ENCODE assay signal across 29 mouse cellular contexts in genomic region chr9:72696508-72696907, GRCm38 (mm10). TPM values are rescaled to one million over a fixed set of nuclear protein-coding genes. Genes with fewer than 3 reads are reported as not detected.
DNase-seq lines count a peak whose midpoint lies in the region; ATAC-seq and TF ChIP-seq lines count a peak whose summit lies in the region.
"Had no signal": no experiment of that assay in that cellular context is flagged by ENCODE, and none has a peak within 500 bp of the region (broad histone marks: within the 10 kb centered on the region; RNA-seq: fewer than 3 reads in every experiment).

No protein-coding gene starts in this region.

- no peak overlapping the region for H3K9ac ChIP-seq in kidney, embryonic 15.5 days
- no peak overlapping the region for H3K9ac ChIP-seq in limb, embryonic 13.5 days
- H3K9ac ChIP-seq: forebrain, embryonic 13.5 days; liver, embryonic 12.5 days; liver, postnatal 0 days; midbrain, embryonic 12.5 days; neural tube, embryonic 12.5 days had no signal

- H3K27ac ChIP-seq in kidney, embryonic 15.5 days: 0 out of 2 replicates have a peak overlapping the region, but pooled peaks have one; percentile 6
- H3K27ac ChIP-seq in kidney, adult 2 months (ENCODE audit: insufficient read depth, low read depth, low read length): no peak overlapping the region
- no peak overlapping the region; the same call in 1 of the 2 replicates for H3K27ac ChIP-seq in limb, embryonic 13.5 days
- H3K27ac ChIP-seq: forebrain, embryonic 13.5 days; kidney, postnatal 0 days; liver, embryonic 12.5 days; midbrain, embryonic 12.5 days; neural tube, embryonic 12.5 days; stomach, postnatal 0 days had no signal

- H3K27me3 ChIP-seq in kidney, embryonic 15.5 days: no peaks in the 10 kb centered on the region
- H3K27me3 ChIP-seq in kidney, adult 2 months (replicated peaks; ENCODE audit: control insufficient read depth, insufficient read depth, low read length): no peaks in the 10 kb centered on the region
- H3K27me3 ChIP-seq in limb, embryonic 13.5 days: no peaks in the 10 kb centered on the region
- H3K27me3 ChIP-seq: CH12.LX; forebrain, embryonic 13.5 days; liver, embryonic 12.5 days; megakaryocyte, embryonic 14.5 days; midbrain, embryonic 12.5 days; neural tube, embryonic 12.5 days had no signal

- TF ChIP-seq POLR2A in kidney, adult 2 months (IDR thresholded peaks at IDR 0.05; ENCODE audit: low read depth, low read length): no peak

- peaks cover 85% of the 10 kb centered on the region for H3K36me3 ChIP-seq in kidney, embryonic 15.5 days
- no peaks in the 10 kb centered on the region; the same call in none of the 2 replicates for H3K36me3 ChIP-seq in kidney, adult 2 months (ENCODE audit: control insufficient read depth, insufficient read depth, low read length)
- peaks cover 71% of the 10 kb centered on the region for H3K36me3 ChIP-seq in limb, embryonic 13.5 days

- peak; percentile 61 for DNase-seq in heart, adult 11 months
- DNase-seq in heart, adult 18-20 months: no peak
- DNase-seq in kidney, adult 2 months: no peak
- DNase-seq in lung, postnatal 36 days: no peak
- no peak for DNase-seq in adrenal gland, adult 8-10 months
- DNase-seq: adrenal gland, postnatal 14 days; cerebellum, adult 11 months; cerebellum, adult 9-11 months; embryo, embryonic 11 days; kidney, adult 18-20 months; kidney, postnatal 4 days; left cerebral cortex, postnatal 4 days; liver, postnatal 0 days; lung, postnatal 4 days; right cerebral cortex, adult 18-20 months; thymus, adult 18-20 months; thymus, postnatal 25 days had no signal

- H3K9me3 ChIP-seq in kidney, embryonic 15.5 days (replicated peaks): no peaks in the 10 kb centered on the region
- no peaks in the 10 kb centered on the region for H3K9me3 ChIP-seq in limb, embryonic 13.5 days
- H3K9me3 ChIP-seq: forebrain, embryonic 13.5 days; liver, embryonic 12.5 days; megakaryocyte, embryonic 14.5 days; midbrain, embryonic 12.5 days; neural tube, embryonic 12.5 days had no signal

- H3K4me3 ChIP-seq in kidney, embryonic 15.5 days (replicated peaks): no peak overlapping the region
- H3K4me3 ChIP-seq in kidney, adult 2 months (ENCODE audit: insufficient read depth, low read depth, low read length): no peak overlapping the region
- peak overlapping the region; percentile 19 for H3K4me3 ChIP-seq in limb, embryonic 13.5 days
- H3K4me3 ChIP-seq: forebrain, embryonic 13.5 days; liver, embryonic 12.5 days; megakaryocyte, embryonic 14.5 days; midbrain, embryonic 12.5 days; myocyte; neural tube, embryonic 12.5 days had no signal

- H3K4me2 ChIP-seq in kidney, embryonic 15.5 days: no peak overlapping the region
- H3K4me2 ChIP-seq in limb, embryonic 13.5 days (replicated peaks): peak overlapping the region; percentile 44
- H3K4me2 ChIP-seq: forebrain, embryonic 13.5 days; liver, embryonic 12.5 days; midbrain, embryonic 12.5 days; neural tube, embryonic 12.5 days had no signal

- TF ChIP-seq CTCF in kidney, adult 2 months (conservative IDR thresholded peaks at IDR 0.05; ENCODE audit: insufficient read depth, insufficient read length, low read depth, low read length): no peak

- WGBS in kidney, embryonic 15.5 days: 41% methylated on average over 3 of the region's 3 CpGs
- WGBS in kidney, adult 2 months: 29% methylated on average over 3 of the region's 3 CpGs
- 57% methylated on average over 3 of the region's 3 CpGs for WGBS in limb, embryonic 13.5 days

- no peak for ATAC-seq in kidney, embryonic 15.5 days (replicated peaks; ENCODE audit: low FRiP score)
- no peak for ATAC-seq in limb, embryonic 13.5 days (ENCODE audit: low FRiP score, low read depth)
- ATAC-seq: forebrain, embryonic 13.5 days; hindbrain, embryonic 16.5 days; liver, embryonic 12.5 days; liver, postnatal 0 days had no signal

- peaks cover 59% of the 10 kb centered on the region for H3K4me1 ChIP-seq in kidney, embryonic 15.5 days
- peaks cover 14% of the 10 kb centered on the region; the same call in 1 of the 2 replicates for H3K4me1 ChIP-seq in kidney, adult 2 months (ENCODE audit: control insufficient read depth, insufficient read depth, low read length)
- H3K4me1 ChIP-seq in limb, embryonic 13.5 days: peaks cover 76% of the 10 kb centered on the region

RNA-seq across cellular contexts. Expression of gene Nedd4, which starts 34.4 kb away (rescaled TPM):
- total RNA-seq in heart, adult 18-20 months (2021): 100 to 1,000 TPM; 343 to 345 TPM
- polyA plus RNA-seq in kidney, embryonic 15.5 days (2015; fragmentation: Nextera tagmentation; extraction: Ambion mirVana): 647 and 670 TPM in 2 replicates
- 104 and 118 TPM in 2 replicates for polyA plus RNA-seq in kidney, adult 2 months (2012; rRNA removed)
- 754 and 779 TPM in 2 replicates for polyA plus RNA-seq in limb, embryonic 13.5 days (2015; fragmentation: Nextera tagmentation; extraction: Ambion mirVana)
- 100 to 1,000 TPM; 380 to 518 (median 475) TPM for total RNA-seq in adrenal gland, adult 8-10 months (2022)
